Mouse (Mus musculus) erythroblast, embryonic 14.5 days (primary cell): ENCODE data around the gene Prickle1. TPM values are rescaled to one million over a fixed set of nuclear protein-coding genes. Genes with fewer than 3 reads are reported as not detected.

Experiments used
- H3K27me3 ChIP-seq: 2 replicates; pipeline ENCODE4 v1.6.1; 2012; ENCODE audit warnings: inconsistent platforms; ENCODE audit not compliant: control insufficient read depth
- H3K36me3 ChIP-seq: 2 replicates; pipeline ENCODE4 v1.6.1; 2012; ENCODE audit warnings: mild to moderate bottlenecking, inconsistent platforms; ENCODE audit not compliant: control insufficient read depth
- H3K4me1 ChIP-seq: 2 replicates; pipeline ENCODE4 v1.6.1; 2012; ENCODE audit warnings: inconsistent platforms; ENCODE audit not compliant: control insufficient read depth
- H3K4me3 ChIP-seq: replicated peaks from 2 replicates; pipeline ENCODE3; 2012; ENCODE audit warnings: moderate library complexity, mild to moderate bottlenecking, inconsistent platforms
- H3K9me3 ChIP-seq: 2 replicates; pipeline ENCODE4 v1.6.1; 2012; ENCODE audit warnings: low read length, inconsistent platforms, mixed read lengths; ENCODE audit not compliant: control insufficient read depth
- GATA1 ChIP-seq: IDR thresholded peaks from 2 replicates; pipeline ENCODE4 v1.6.1; 2012; ENCODE audit warnings: low read length, inconsistent platforms, mixed read lengths
- TAL1 ChIP-seq: IDR thresholded peaks from 3 replicates; pipeline ENCODE4 v1.6.1; 2012; ENCODE audit warnings: low read length, inconsistent platforms, mixed read lengths
- polyA plus RNA-seq: library from polyadenylated mRNA; stranded (reverse); fragments of >175 nt; gene quantifications from 2 replicates; pipeline ENCODE4 v1.2.3, GENCODE M21; 2012

The Prickle1 gene
- polyA plus RNA-seq, 1 experiment = 0.02 TPM

GRCm38 (mm10) chr15:93484261-93484710 lies 111.4 kb downstream of the Prickle1 start:
- Histone ChIP-seq H3K9me3 (no peaks in the 10 kb centered on the region), H3K4me3 (no peak overlapping the region), H3K36me3 (peaks cover 27% of the 10 kb centered on the region), H3K4me1 (no peaks in the 10 kb centered on the region), H3K27me3 (no peaks in the 10 kb centered on the region)
- TF ChIP-seq TAL1 (no peak), GATA1 (no peak)

DNA sequence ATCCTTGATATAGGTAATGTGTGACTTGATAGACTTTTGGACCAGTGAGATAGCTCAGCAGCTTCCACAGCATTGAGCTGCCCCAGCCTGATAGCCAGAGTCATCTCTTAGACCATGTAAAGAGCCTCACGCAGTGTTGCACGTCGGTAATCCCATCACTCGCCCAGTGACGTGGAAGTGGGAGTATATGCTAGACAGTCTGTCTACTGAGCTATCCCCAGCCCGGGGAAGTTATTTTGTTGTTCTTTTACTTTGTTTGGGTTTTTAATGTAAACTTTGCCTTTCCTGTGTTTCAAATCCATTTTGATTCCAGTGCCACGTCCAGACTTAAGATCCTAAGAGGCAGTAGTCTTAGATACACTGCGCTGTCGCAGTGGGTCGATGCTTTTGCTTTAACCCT lies 114.6 kb downstream of the Prickle1 start:
- Histone ChIP-seq H3K4me1 (peaks cover 6% of the 10 kb centered on the region), H3K4me3 (no peak overlapping the region), H3K27me3 (no peaks in the 10 kb centered on the region), H3K36me3 (peaks cover 13% of the 10 kb centered on the region), H3K9me3 (no peaks in the 10 kb centered on the region)
- no peak for TF ChIP-seq TAL1
- no peak for TF ChIP-seq GATA1

DNA sequence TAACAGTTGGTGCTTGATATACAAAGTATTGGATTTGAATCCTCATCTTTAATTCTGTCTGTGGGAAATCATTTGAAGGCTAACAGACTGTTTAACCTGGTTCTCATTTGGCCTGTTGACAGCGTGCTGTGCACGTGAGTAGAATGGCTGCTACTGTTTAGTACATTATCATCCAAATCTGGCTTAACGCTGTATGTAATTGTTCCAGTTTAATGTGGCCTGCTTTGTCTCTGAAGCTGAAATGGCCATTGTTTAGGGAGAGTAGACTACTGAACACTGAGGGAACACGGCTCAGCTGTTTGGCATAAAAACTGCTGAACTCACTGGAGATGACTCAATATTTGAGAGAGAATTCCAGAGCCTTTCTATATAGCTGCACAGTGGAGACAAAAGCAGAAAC lies 116.2 kb downstream of the Prickle1 start:
- Histone ChIP-seq H3K9me3 (no peaks in the 10 kb centered on the region), H3K27me3 (no peaks in the 10 kb centered on the region), H3K4me1 (peaks cover 6% of the 10 kb centered on the region), H3K36me3 (peaks cover 18% of the 10 kb centered on the region), H3K4me3 (no peak overlapping the region)
- no peak for TF ChIP-seq GATA1
- no peak for TF ChIP-seq TAL1

GRCm38 (mm10) chr15:93478676-93479075 lies 117.0 kb downstream of the Prickle1 start:
- Histone ChIP-seq H3K36me3 (peaks cover 21% of the 10 kb centered on the region), H3K9me3 (no peaks in the 10 kb centered on the region), H3K27me3 (no peaks in the 10 kb centered on the region), H3K4me3 (no peak overlapping the region), H3K4me1 (peaks cover 6% of the 10 kb centered on the region)
- TF ChIP-seq GATA1 (no peak), TAL1 (no peak)

DNA sequence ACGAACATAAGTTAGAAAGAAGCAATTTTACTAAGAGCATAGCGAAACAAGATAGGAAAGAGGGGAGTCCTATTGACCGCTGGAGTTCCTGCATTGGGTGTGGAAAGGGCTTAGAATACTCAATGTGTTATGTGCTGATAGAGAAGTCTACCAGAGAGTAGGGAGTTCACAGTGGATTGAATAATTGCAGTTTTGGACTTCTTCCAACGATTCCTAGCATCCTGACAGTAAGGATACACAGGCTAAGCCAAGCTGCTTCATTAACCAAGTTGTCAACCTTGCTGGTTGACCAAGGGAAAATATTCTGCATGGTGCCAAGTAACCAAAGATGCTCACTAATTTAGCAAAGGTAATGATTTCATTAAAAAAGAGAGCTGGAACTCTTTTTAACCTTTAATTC lies 118.0 kb downstream of the Prickle1 start:
- no peaks in the 10 kb centered on the region for H3K27me3 ChIP-seq
- peaks cover 6% of the 10 kb centered on the region for H3K4me1 ChIP-seq
- no peak overlapping the region for H3K4me3 ChIP-seq
- no peaks in the 10 kb centered on the region for H3K9me3 ChIP-seq
- TF ChIP-seq TAL1 (no peak), GATA1 (no peak)
- H3K36me3 ChIP-seq = peaks cover 25% of the 10 kb centered on the region

DNA sequence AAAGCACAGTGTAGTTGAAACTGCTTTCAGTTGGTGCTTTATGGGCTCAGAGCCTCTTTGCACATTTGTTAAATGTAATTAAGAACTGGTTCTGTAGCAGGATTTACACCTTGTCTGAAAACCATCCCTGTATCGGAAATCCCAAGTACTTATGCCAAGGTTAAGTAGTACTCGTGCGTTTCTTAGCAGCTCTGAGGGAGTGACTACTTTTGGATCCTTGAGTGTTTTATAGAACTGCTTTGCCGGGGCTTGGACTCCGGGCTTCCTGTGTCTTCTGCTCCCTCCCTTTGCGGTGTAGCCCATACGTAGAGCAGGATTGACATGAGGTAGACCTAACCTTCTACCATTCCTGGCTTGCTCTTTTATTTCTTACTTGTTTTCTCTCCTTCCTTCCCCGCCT lies 120.0 kb downstream of the Prickle1 start:
- peaks cover 34% of the 10 kb centered on the region for H3K36me3 ChIP-seq
- H3K4me1 ChIP-seq = peaks cover 6% of the 10 kb centered on the region
- no peaks in the 10 kb centered on the region for H3K27me3 ChIP-seq
- H3K4me3 ChIP-seq = no peak overlapping the region
- no peaks in the 10 kb centered on the region for H3K9me3 ChIP-seq
- no peak for TF ChIP-seq TAL1
- TF ChIP-seq GATA1 = no peak

GRCm38 (mm10) chr15:93474277-93474676 lies 121.4 kb downstream of the Prickle1 start:
- H3K27me3 ChIP-seq = no peaks in the 10 kb centered on the region
- no peak overlapping the region for H3K4me3 ChIP-seq
- peaks cover 35% of the 10 kb centered on the region for H3K36me3 ChIP-seq
- peaks cover 6% of the 10 kb centered on the region for H3K4me1 ChIP-seq
- no peaks in the 10 kb centered on the region for H3K9me3 ChIP-seq
- TF ChIP-seq GATA1 (no peak), TAL1 (no peak)

DNA sequence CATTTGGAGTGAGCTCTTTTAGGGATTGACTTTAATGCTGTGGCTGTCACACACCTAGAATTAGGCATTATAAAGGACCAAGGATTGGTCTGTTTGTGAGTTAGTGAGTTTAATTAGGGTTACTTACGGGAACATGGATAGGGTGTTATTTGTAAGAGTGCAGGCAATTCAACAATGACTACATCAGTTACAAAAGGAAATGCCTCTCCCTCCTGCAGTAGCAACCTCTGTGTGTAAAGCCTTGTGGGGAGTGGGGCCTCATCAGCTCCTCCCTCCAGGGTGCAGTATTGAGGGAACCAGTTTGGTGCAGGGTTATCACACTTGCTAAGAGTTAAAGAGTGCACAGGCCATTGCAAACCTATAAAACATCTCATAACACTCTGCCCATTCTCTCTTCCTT lies 123.6 kb downstream of the Prickle1 start:
- Histone ChIP-seq H3K9me3 (no peaks in the 10 kb centered on the region; the same call in 1 of the 2 replicates), H3K27me3 (no peaks in the 10 kb centered on the region), H3K4me1 (peaks cover under 1% of the 10 kb centered on the region; the same call in 1 of the 2 replicates), H3K4me3 (no peak overlapping the region), H3K36me3 (peaks cover 39% of the 10 kb centered on the region)
- TF ChIP-seq TAL1 (no peak), GATA1 (no peak)

- Histone ChIP-seq H3K27me3 (no peaks in the 10 kb centered on the region), H3K4me1 (no peaks in the 10 kb centered on the region), H3K4me3 (no peak overlapping the region), H3K36me3 (peaks cover 41% of the 10 kb centered on the region), H3K9me3 (no peaks in the 10 kb centered on the region; the same call in 1 of the 2 replicates)
- no peak for TF ChIP-seq TAL1
- no peak for TF ChIP-seq GATA1
Measured at GRCm38 (mm10) chr15:93471651-93472050, 124.0 kb downstream of the Prickle1 start.

- Histone ChIP-seq H3K36me3 (peaks cover 76% of the 10 kb centered on the region), H3K4me3 (no peak overlapping the region)
Measured at GRCm38 (mm10) chr15:93461066-93461465, 134.6 kb downstream of the Prickle1 start.

More at GRCm38 (mm10) chr15:93461066-93461465, 134.6 kb downstream of the Prickle1 start:
- TF ChIP-seq TAL1 (no peak), GATA1 (no peak)
- Histone ChIP-seq H3K27me3 (no peaks in the 10 kb centered on the region), H3K4me1 (no peaks in the 10 kb centered on the region), H3K9me3 (no peaks in the 10 kb centered on the region)
